Mouse (Mus musculus) midbrain, embryonic 11.5 days (tissue): ENCODE results near the gene 1700018F24Rik. TPM values are rescaled to one million over a fixed set of nuclear protein-coding genes. Genes with fewer than 3 reads are reported as not detected.

ENCODE experiments used
- ATAC-seq: fragments of 200-750 bp; cut with Nextera tagmentation; 2 replicates; pipeline ENCODE4 v1.8.0; 2017; ENCODE audit warnings: moderate TSS enrichment, moderate library complexity; ENCODE audit not compliant: low FRiP score
- DNase-seq: peaks from one replicate; pipeline ENCODE4 v3.0.0; 2015; ENCODE audit warnings: low spot score; ENCODE audit errors: missing footprints
- H3K27ac ChIP-seq: fragments of 300-500 bp; sonication (generic); 2 replicates; pipeline ENCODE4 v1.5.1; 2014; ENCODE audit warnings: low read depth, low read length
- H3K27me3 ChIP-seq: fragments of 300-500 bp; sonication (generic); 2 replicates; pipeline ENCODE4 v1.6.1; 2014; ENCODE audit warnings: mild to moderate bottlenecking, low read length, moderate library complexity, mixed read lengths; ENCODE audit not compliant: control insufficient read depth, insufficient read depth
- H3K36me3 ChIP-seq: fragments of 300-500 bp; sonication (generic); 2 replicates; pipeline ENCODE4 v1.6.1; 2014; ENCODE audit warnings: mild to moderate bottlenecking, low read length, moderate library complexity, mixed read lengths; ENCODE audit not compliant: control insufficient read depth, insufficient read depth
- H3K4me1 ChIP-seq: fragments of 300-500 bp; sonication (generic); 2 replicates; pipeline ENCODE4 v1.6.1; 2014; ENCODE audit warnings: low read length; ENCODE audit not compliant: control insufficient read depth, insufficient read depth
- H3K4me2 ChIP-seq: fragments of 300-500 bp; sonication (generic); 2 replicates; pipeline ENCODE4 v1.6.1; 2014; ENCODE audit warnings: mild to moderate bottlenecking, moderate library complexity
- H3K4me3 ChIP-seq: fragments of 300-500 bp; sonication (generic); 2 replicates; pipeline ENCODE4 v1.5.1; 2014; ENCODE audit warnings: low read depth, low read length
- H3K9ac ChIP-seq: fragments of 300-500 bp; sonication (generic); 2 replicates; pipeline ENCODE4 v1.6.1; 2014; ENCODE audit warnings: low read length
- H3K9me3 ChIP-seq: fragments of 300-500 bp; sonication (generic); 2 replicates; pipeline ENCODE4 v1.6.1; 2016; ENCODE audit warnings: low read length; ENCODE audit not compliant: control insufficient read depth
- WGBS: fragments of 180-500 bp; shearing (Covaris S2); extraction: QIAGEN DNeasy Blood & Tissue Kit; methylation state at CpG from one replicate; pipeline ENCODE4 v1.1.7; 2014; 5-methylcytosine and 5-hydroxymethylcytosine counted together
- polyA plus RNA-seq: library from polyadenylated mRNA; unstranded; fragments of >200 nt; fragmentation: Nextera tagmentation; extraction: Ambion mirVana; gene quantifications from 2 replicates; pipeline ENCODE4 v1.2.1, GENCODE M21; 2014

1700018F24Rik gene
- polyA plus RNA-seq, 1 experiment from 2014 or later = not detected

- Histone ChIP-seq H3K9me3 (no peaks in the 10 kb centered on the region), H3K4me1 (peaks cover 10% of the 10 kb centered on the region), H3K4me3 (no peak overlapping the region), H3K9ac (no peak overlapping the region), H3K4me2 (no peak overlapping the region), H3K36me3 (peaks cover 15% of the 10 kb centered on the region), H3K27ac (no peak overlapping the region), H3K27me3 (no peaks in the 10 kb centered on the region)
- WGBS = 97% methylated on average over 2 of the region's 2 CpGs
- DNase-seq (no peak), ATAC-seq (no peak)
Observed at GRCm38 (mm10) chr5:145088186-145088585, 45.4 kb downstream of the 1700018F24Rik start.

GRCm38 (mm10) chr5:145089878-145090277 lies 47.1 kb downstream of the 1700018F24Rik start:
- ATAC-seq = no peak
- Histone ChIP-seq H3K27me3 (no peaks in the 10 kb centered on the region), H3K4me2 (no peak overlapping the region), H3K4me3 (no peak overlapping the region), H3K27ac (no peak overlapping the region), H3K36me3 (peaks cover 20% of the 10 kb centered on the region), H3K4me1 (peaks cover 3% of the 10 kb centered on the region; the same call in 1 of the 2 replicates), H3K9me3 (no peaks in the 10 kb centered on the region), H3K9ac (no peak overlapping the region)
- 89% methylated on average over 3 of the region's 3 CpGs for WGBS
- no peak for DNase-seq

Other genes starting within 250 kb of the 1700018F24Rik start
- 13.2 and 17.8 TPM in 2 replicates for gene Smurf1, start 77.1 kb upstream of the 1700018F24Rik start, polyA plus RNA-seq
- not detected in 2 replicates for gene Gm4871, start 10.2 kb upstream of the 1700018F24Rik start, polyA plus RNA-seq
- 179 and 183 TPM in 2 replicates for gene Arpc1a, start 40.8 kb downstream of the 1700018F24Rik start, polyA plus RNA-seq
- gene Kpna7, start 41.0 kb downstream of the 1700018F24Rik start, polyA plus RNA-seq = not detected in 2 replicates
- 44.3 and 48.3 TPM in 2 replicates for gene Arpc1b, start 71.2 kb downstream of the 1700018F24Rik start, polyA plus RNA-seq
- gene Pdap1, start 97.2 kb downstream of the 1700018F24Rik start, polyA plus RNA-seq = 124 and 131 TPM in 2 replicates
- 276 and 283 TPM in 2 replicates for gene Bud31, start 97.4 kb downstream of the 1700018F24Rik start, polyA plus RNA-seq
- 14.5 and 15.6 TPM in 2 replicates for gene Ptcd1, start 124.1 kb downstream of the 1700018F24Rik start, polyA plus RNA-seq
- 31.7 and 35.9 TPM in 2 replicates for gene Cpsf4, start 124.2 kb downstream of the 1700018F24Rik start, polyA plus RNA-seq
- 487 and 540 TPM in 2 replicates for gene Atp5j2, start 149.1 kb downstream of the 1700018F24Rik start, polyA plus RNA-seq
- 8.8 and 9.6 TPM in 2 replicates for gene Zkscan14, start 158.9 kb downstream of the 1700018F24Rik start, polyA plus RNA-seq
- 20.4 and 20.6 TPM in 2 replicates for gene Zkscan5, start 161.6 kb downstream of the 1700018F24Rik start, polyA plus RNA-seq
- gene Zfp655, start 188.7 kb downstream of the 1700018F24Rik start, polyA plus RNA-seq = 43.2 and 48.9 TPM in 2 replicates
- gene Zscan25, start 237.5 kb downstream of the 1700018F24Rik start, polyA plus RNA-seq = 0.61 and 1.0 TPM in 2 replicates